Mouse (Mus musculus): Measurements from ENCODE around the gene Mrgprh. TPM values are rescaled to one million over a fixed set of nuclear protein-coding genes. Genes with fewer than 3 reads are reported as not detected.

Gene Mrgprh
- total RNA-seq (2022): 1 to 10 TPM; 3.9 to 5.2 (median 4.9) TPM

GRCm38 (mm10) chr17:12875734-12876133 is at the start of gene Mrgprh:
Gene Mrgprh (plus strand): TSS chr17:12876034.
- no peak for DNase-seq (ENCODE audit: low spot score in 2 of 2)

DNA sequence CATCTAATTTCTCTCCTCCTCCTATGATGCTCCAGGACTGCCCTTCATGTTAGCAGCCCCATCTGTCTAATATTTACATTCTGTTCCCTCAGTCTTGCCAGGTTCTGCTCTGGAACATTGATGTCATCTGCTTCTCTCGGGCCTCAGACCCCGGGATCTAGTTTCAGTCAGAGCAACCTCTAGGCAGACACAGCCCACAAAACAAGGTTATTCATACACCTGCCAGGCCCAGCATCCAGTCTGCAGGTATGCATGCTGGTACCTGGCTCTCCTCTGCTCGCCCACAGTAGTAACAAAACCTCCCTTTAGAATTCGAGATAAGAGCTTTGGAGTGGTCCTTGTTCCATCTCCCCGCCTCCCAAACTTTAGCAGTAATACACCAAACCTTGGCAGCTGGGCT is 45.5 kb upstream of the Mrgprh start:
- DNase-seq (ENCODE audit: low spot score in 2 of 2): no peak

DNA sequence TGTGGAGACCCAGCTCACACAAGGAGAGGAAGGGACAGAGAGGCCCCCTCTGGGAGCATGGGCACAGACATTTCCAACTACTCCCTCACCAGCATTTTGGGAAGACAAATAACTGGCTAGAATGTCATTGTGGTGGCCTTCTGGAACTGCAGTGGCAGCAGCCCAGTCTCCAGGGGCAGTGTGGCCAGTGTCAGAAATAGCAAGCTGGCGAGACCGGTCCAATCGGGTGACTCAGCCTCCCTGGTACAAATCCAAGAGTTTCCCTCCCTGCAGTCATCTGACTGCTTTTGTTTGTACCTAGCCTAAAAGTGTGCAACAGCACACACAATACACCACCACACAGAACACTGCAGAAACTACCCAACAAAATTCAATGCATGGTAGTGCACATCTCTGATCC is 43.6 kb upstream of the Mrgprh start:
- no peak for DNase-seq (ENCODE audit: low spot score in 2 of 2)

GRCm38 (mm10) chr17:12832657-12833056 is 43.2 kb upstream of the Mrgprh start:
- DNase-seq (ENCODE audit: low spot score in 2 of 2): no peak

GRCm38 (mm10) chr17:12834317-12834716 is 41.5 kb upstream of the Mrgprh start:
- DNase-seq (ENCODE audit: low spot score in 2 of 2): no peak

- DNase-seq (ENCODE audit: low spot score in 2 of 2): no peak
Measured at GRCm38 (mm10) chr17:12834826-12835225, 41.0 kb upstream of the Mrgprh start.

GRCm38 (mm10) chr17:12835738-12836137 is 40.1 kb upstream of the Mrgprh start:
- DNase-seq (ENCODE audit: low spot score in 2 of 2): no peak

- DNase-seq (ENCODE audit: low spot score in 2 of 2): no peak
Measured at GRCm38 (mm10) chr17:12839475-12840267, 36.2 kb upstream of the Mrgprh start.

DNA sequence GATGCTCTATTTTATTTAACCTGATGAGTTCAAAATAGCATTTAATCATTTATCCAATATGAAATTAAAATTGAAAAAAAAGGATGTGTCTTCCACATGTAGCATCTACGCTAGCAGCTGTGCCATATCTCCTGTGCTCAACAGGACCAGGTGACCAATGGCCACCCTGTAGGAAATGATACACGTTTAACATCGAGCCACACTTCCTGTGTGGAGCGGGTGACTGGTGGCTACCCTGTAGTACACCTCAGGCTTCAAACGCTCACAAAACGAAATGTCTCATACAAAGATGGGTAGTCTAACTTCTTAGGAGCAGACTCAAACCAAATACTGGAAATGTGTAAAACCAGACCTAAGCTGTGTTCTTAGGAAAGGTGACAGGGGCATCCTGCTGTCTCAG is 32.0 kb upstream of the Mrgprh start:
- no peak for DNase-seq (ENCODE audit: low spot score in 2 of 2)

DNA sequence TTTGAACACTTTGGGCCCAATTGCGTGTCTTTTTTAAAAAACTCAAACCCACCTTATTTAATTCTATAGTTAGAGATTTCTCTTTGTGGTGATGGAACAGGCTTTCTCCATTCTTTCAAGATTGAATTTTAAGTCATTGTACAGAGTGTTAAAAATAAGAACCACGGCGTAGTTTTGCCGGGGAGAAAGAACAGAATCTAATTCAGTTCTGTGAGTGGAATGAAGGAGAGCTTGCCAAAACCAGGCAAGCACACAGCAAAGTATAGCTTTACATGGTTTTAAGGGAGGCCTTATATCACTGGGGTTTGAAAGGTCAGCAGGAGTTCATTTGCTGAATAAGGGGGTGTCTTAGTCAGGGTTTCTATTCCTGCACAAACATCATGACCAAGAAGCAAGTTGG is 31.3 kb upstream of the Mrgprh start:
- no peak for DNase-seq (ENCODE audit: low spot score in 2 of 2)

- DNase-seq (ENCODE audit: low spot score in 2 of 2): no peak
Measured at GRCm38 (mm10) chr17:12845862-12846261, 30.0 kb upstream of the Mrgprh start.

GRCm38 (mm10) chr17:12846474-12846873 is 29.4 kb upstream of the Mrgprh start:
- no peak for DNase-seq (ENCODE audit: low spot score in 2 of 2)

DNA sequence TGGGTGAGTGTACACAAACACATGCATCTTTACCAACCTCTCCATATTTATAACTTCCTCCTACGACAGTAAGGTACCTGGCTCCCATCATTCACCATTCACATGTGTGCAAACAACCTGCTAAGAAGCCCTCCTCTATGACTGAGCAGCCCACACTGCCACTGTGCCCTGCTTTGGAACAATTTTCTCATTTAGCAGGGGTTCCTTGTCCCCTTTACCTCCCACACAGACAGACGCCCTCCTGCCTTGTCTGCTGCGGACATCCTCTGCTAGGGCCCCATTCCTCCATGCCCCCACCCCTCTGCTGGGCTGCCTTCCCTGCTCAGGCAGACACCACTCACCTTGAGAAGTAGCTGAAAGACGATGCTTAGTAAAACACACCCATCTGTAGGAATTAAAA is 28.1 kb upstream of the Mrgprh start:
- no peak for DNase-seq (ENCODE audit: low spot score in 2 of 2)

GRCm38 (mm10) chr17:12849778-12850382 is 26.0 kb upstream of the Mrgprh start:
- no peak for DNase-seq (ENCODE audit: low spot score in 2 of 2)

DNA sequence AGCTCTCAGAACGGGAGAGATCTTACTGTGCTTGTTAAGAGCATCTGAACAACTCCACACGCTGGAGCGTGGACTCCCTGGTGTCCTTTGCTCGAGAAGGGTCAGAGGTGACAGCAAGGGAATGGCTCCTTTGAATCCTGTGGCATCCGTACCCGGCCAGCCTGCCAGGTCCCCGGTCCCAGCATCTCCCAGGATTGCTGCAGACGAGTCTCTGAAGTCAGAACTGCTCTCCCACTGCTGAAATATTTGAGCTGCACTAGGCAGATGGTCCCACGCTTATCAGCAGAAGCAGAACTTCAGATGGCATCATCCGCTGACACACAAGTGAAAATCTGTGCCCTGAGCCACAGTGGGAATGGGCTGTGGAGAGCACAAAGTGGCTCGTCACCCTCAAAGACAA is 24.1 kb upstream of the Mrgprh start:
- DNase-seq (ENCODE audit: low spot score in 2 of 2): no peak

GRCm38 (mm10) chr17:12853821-12854220 is 22.0 kb upstream of the Mrgprh start:
- DNase-seq (ENCODE audit: low spot score in 2 of 2): no peak

DNA sequence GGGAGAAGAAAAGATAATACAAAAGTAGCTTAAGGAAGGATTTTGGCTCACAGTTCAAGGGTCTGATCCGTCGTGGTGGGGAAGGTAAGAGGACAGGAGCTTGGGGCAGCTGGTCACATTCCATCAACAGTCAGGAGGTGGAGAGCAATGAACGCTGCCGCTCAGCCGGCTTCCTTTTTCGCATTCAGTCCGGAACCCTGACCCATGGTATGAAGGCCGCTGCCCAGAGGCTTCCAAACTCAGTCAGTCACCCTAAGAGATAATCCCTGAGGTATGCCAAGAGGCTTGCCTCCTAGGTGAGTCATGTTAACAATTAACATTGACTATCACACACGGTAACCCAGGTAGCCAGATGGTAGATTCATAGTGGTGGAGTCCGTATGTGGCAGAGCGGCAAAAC is 21.4 kb upstream of the Mrgprh start:
- DNase-seq (ENCODE audit: low spot score in 2 of 2): no peak

- no peak for DNase-seq (ENCODE audit: low spot score in 2 of 2)
Measured at GRCm38 (mm10) chr17:12857395-12857794, 18.4 kb upstream of the Mrgprh start.

- no peak for DNase-seq (ENCODE audit: low spot score in 2 of 2)
Measured at GRCm38 (mm10) chr17:12858072-12858471, 17.8 kb upstream of the Mrgprh start.

GRCm38 (mm10) chr17:12859006-12859520 is 16.8 kb upstream of the Mrgprh start:
- no peak for DNase-seq (ENCODE audit: low spot score in 2 of 2)

DNA sequence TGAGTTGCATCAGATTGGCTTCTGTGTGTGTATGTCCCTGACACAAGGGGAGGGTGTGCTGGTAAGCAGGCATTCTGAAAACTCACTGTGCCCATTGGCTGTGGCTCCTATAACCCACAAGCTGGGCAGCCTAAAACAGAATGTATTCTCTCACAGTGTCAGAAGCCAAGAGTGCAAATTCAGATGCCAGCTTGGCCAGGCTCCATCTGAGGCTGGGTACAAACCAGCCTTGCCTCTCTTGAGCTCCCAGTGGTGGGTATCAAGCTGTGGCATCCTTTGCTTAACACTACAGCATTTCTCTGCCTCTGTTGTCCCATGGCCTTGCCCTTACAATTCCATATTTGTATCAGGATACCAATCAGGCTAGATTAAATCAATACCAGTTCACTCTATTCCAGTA is 11.7 kb upstream of the Mrgprh start:
- no peak for DNase-seq (ENCODE audit: low spot score in 2 of 2)

GRCm38 (mm10) chr17:12865407-12865806 is 10.4 kb upstream of the Mrgprh start:
- DNase-seq (ENCODE audit: low spot score in 2 of 2): no peak

DNA sequence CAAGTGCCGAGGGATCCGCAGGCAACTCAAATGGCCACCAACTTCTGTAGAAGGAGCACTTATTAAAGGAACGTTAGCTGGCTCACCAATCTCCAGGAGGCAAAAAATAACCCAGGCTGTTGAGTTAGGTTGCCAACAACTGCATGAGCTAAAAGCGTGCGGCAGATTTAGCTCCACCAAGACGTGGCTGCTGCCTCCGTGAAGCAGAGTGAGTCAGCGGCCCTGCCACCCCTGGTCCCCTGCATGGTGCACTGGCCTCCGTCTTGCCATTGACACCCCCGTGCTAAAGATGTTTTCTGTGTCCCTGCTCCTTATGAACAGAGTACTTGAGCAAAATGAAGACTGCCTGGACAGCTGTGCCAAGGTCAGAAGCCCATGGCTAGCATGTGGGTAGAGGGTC is 9.0 kb upstream of the Mrgprh start:
- DNase-seq (ENCODE audit: low spot score in 2 of 2): peak; percentile 37 to 43

All from gastrocnemius, adult 8-10 months (tissue).